Mouse (Mus musculus): Measurements from ENCODE around the gene Madd.

Gene Madd

GRCm38 (mm10) chr2:91169587-91170322 is 13.9 kb downstream of the Madd start:
- DNase-seq = no peak

- no peak for DNase-seq
Measured at GRCm38 (mm10) chr2:91167629-91168028, 16.0 kb downstream of the Madd start.

DNA sequence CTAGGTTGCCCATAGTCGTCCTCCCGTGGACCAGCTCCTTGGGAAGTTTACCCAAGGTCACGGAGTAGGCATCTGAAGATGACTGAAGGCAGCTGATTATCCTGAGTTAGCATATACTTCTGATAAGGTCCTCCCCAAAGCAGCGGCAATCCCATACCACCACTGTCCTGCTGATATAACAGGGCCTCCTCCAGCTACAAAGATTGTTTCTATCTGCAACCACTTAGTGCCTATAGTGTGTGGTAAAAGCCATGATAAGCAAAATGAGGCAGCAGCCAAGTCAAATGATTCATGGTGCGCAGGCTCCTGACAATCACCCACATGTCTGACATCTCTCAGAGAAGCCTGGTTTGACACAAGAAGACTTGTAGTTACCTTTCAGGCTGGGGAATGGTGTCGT is 18.6 kb downstream of the Madd start:
- DNase-seq = no peak

GRCm38 (mm10) chr2:91163532-91163931 is 20.1 kb downstream of the Madd start:
- no peak for DNase-seq

- DNase-seq = no peak
Measured at GRCm38 (mm10) chr2:91162952-91163351, 20.7 kb downstream of the Madd start.

- no peak for DNase-seq
Measured at GRCm38 (mm10) chr2:91160591-91160990, 23.0 kb downstream of the Madd start.

DNA sequence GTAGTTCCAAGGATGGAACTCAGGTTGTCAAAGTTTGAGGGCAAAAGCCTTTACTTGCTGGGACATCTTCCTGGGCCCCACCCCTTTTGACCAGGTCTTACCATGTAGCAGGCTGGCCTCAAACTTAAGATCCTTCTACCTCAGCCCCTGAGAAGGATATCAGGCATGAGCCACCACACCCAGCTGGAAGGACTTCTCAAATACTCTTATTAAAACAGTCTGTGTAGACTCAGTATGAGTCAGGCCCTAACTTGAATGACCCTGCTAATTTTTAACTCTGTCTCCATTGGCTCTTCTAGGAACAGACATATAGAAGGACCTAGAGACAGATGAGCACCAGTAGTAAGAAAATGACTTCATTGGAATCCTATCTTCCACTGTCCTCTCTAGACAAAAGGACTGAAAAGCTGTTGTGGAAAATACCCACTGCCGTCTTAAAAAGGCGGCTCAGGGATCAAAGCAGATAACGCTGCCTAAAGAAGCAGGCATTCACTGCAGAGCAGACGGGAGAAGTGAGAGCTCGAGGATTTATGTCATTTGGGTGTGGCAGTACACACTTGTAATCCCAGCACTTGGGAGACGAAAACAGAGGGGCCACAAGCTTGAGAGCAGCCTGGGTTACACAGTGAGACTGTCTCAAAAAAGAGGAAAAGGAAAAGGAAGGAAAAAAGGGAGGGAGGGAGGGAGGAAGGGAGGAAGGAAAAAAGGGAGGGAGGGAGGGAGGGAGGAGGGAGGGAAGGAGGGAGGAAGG is 26.5 kb downstream of the Madd start:
- no peak for DNase-seq

DNA sequence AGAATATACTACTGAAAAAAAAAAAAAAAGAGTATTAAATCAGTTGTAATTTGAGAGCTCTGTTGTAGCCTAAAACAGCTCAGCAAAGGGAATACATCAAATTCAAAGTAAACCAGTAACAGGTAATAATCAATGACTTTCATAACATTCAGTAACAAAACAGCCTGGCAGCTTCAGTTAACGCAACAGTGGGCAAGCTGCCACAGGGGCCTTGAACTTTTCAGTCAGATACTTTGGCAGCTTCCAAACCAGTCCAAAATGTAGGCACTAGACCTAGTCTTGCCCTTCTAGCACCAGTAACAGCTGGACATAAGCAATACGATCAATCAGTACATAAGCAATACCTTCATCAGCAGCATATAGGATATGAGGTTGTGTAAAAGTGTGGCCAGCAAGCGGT is 29.5 kb downstream of the Madd start:
- DNase-seq = no peak

GRCm38 (mm10) chr2:91152885-91153377 is 30.7 kb downstream of the Madd start:
- no peak for DNase-seq

DNA sequence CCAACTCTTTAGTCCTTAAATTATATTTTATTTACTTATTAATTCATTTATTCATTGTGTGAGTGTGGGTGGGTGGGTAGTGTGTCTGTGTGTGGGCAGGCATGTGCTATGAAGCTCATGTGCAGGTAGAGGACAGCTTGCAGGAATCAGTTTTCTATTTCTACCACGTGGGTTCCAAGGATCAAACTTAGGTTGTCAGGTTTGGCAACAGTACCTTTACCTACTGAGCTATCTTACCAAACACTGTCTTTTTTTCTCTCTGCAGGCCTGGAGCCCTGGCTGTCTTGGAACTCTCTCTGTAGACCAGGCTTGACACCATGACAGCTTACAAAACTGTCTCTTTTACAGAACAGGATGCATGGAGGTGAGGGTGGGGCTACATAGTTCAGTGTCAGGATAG is 32.3 kb downstream of the Madd start:
- no peak for DNase-seq

DNA sequence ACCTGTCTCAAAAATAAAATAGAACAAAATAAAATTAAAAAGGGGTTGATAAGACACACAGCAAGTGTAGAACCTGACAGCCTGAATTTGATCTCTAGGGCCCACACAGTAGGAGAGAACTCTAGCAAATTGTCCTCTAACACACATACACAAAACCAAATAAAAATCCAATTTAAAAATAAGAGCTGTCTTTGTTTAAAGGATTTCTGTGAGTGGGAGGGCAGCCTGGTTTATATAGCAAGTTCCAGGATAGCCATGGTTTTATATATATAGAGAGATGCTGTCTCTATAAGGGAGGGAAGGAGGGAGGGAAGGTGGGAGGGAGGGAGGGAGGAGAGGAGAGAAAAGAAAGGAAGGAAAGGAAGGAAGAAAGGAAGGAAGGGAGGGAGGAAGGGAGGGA is 35.5 kb downstream of the Madd start:
- no peak for DNase-seq

GRCm38 (mm10) chr2:91143401-91143800 is 40.2 kb downstream of the Madd start:
- DNase-seq = no peak

DNA sequence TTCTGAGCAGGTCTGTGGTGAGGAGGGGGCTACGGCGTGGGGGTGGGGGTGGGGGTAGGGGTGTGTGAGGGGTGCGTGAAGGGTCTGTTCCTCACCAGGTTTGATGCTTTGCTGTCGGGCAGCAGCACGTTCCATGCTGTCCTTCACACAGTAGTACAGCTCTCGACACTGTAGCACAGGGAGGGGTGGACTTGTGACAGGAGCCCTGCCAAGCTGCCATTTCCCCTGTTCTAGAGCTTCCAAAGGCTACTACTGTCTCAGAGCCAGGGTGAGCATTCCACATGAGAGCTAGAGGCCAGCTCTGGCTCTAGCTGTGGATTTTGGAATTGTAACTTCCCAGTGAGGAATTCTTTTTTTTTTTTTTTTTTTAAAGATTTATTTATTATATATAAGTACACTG is 40.7 kb downstream of the Madd start:
- DNase-seq = no peak

- DNase-seq = no peak
Measured at GRCm38 (mm10) chr2:91139764-91140163, 43.9 kb downstream of the Madd start.

DNA sequence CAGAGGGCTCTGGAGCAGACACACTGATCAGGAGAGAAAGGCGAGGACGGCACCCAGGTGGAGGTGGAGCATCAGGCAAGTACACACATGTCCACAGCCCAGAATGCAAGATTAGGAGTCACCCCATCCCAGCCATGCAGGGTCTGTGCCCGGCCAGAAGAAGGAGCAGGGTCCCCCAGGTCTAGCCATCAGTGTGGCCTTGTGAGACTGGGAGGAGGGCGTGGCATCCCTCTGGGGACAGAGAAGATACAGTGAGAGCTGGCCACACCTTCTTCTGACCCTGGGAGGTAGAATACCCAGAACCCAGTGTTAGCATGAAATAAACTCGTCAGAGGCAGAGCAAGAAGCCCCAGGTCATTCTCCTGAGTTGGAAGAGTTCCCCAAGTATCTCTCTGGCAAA is 44.3 kb downstream of the Madd start:
- no peak for DNase-seq

- no peak for DNase-seq
Measured at GRCm38 (mm10) chr2:91137481-91137880, 46.2 kb downstream of the Madd start.

DNA sequence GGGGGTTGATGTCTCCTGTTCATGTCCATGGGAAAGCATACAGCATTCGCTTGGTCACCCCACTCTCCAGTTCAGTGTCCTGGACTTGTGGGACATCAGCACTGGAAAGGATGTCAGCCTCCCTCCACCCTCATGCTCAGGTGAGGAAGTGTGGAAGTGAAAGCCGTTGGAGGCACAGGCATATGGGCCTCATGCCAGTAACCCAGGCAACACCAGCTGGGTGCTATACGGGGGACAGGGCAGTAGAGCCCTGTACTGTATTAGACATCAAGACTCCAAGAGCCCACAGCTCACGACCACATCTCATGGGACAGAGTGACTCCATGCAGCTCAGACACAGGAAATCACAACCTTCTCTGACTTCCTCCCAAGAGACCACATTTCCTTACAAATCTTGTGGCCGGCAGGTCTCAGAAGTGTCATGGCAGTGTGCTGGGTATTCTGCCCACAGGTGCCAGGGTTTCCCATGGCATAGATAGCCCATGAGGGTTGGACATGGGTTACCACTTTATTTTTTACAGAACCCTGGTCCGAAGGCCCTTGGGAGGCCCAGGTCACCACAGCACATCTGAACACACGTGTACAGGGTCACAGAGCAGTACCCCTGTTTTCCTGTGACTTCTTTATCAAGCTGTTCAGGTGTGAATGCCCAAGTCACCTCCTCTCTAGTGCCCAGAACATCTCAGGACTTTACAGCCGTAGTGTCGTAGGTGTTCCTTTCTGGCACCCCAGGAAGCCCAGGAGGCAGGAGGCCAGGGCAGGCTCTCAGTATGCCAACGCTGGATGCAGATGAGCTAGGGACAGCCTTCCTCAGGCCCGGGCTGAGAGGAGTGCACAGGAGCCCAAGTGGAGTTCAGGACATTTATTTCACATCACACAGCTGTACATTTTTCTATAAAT is 46.9 kb downstream of the Madd start:
- DNase-seq = no peak

GRCm38 (mm10) chr2:91132035-91132434 is 51.6 kb downstream of the Madd start:
- DNase-seq = no peak

DNA sequence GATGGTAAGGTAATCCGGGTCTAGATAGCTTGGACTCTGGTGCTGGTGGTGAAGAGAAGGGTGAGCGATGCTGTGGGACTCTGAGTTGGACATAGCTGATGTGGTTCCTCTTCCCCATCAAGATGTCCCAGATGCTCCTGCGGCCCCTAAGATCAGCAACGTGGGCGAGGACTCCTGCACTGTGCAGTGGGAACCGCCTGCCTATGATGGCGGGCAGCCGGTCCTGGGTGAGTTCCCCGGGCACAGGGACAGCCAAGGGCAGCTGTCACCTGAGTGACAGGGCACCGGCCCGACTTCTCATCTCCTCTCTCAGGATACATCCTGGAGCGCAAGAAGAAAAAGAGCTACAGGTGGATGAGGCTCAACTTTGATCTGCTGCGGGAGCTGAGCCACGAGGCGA is 52.4 kb downstream of the Madd start:
- no peak for DNase-seq

DNA sequence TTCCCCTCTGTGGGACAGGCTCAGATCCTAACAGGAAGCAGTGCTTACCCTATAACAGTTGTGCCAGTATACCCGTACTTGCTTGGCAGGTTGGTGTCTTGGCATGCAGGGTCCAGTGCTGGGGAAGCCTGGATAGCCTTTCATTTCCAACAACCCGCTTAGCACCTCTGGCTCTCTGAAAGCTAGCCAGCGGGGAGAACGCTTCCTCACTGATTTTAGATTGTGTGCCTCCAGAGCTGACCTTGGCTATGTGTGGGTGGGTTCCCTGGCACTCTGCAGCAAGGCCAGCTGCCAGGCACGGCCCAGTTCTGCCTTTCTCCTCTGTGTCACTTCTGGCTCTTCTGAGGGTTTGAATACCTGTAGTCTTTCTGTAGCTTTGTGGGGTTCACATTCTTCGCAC is 53.5 kb downstream of the Madd start:
- DNase-seq = no peak

- DNase-seq = no peak
Measured at GRCm38 (mm10) chr2:91128761-91129160, 54.9 kb downstream of the Madd start.

GRCm38 (mm10) chr2:91125101-91125500 is 58.5 kb downstream of the Madd start:
- no peak for DNase-seq

DNA sequence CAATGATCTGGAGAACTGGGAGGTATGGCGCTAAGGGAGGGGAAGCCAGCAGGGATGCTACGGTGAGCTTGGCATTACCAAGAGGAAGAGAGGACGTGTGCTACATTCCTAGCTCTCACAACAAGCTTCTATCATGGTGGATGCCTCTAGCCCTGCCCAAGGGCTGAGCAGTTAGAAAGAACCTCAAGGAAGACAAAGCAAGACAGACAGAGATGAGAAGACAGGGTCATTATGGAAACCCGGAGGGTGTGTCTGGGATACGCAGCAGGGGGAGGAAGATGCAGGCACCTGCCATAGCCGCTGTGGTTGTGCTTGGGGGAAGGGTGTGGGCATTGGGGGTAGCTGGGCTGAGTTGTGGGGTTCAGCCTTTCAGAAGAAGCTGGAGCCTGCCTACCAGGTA is 60.1 kb downstream of the Madd start:
- DNase-seq = no peak

All from embryo, embryonic 11 days (tissue).